Mouse (Mus musculus) ES-E14 (cell line): ENCODE results near the gene Morf4l1. TPM values are rescaled to one million over a fixed set of nuclear protein-coding genes. Genes with fewer than 3 reads are reported as not detected.

Experiments used
- DNase-seq: peaks from one replicate; pipeline ENCODE4 v3.0.0-alpha.2; 2013; ENCODE audit warnings: low read depth, low spot score
- H3K27ac ChIP-seq: 2 replicates; pipeline ENCODE4 v1.5.1; 2012; ENCODE audit warnings: low read depth, mild to moderate bottlenecking, low read length, moderate library complexity, mixed read lengths; ENCODE audit not compliant: poor library complexity, insufficient read depth, severe bottlenecking
- H3K36me3 ChIP-seq: 2 replicates; pipeline ENCODE4 v1.6.1; 2012; ENCODE audit warnings: mild to moderate bottlenecking, low read length, moderate library complexity, mixed read lengths; ENCODE audit not compliant: control insufficient read depth, poor library complexity, insufficient read depth, severe bottlenecking
- H3K4me1 ChIP-seq, 2 experiments: fragments of 150-350 bp in 1 of 2; sonication (generic) in 1 of 2; 2 replicates each; pipeline ENCODE4 v1.6.1; 2012; ENCODE audit warnings: low read length in 2 of 2, mild to moderate bottlenecking in 1 of 2, mixed read lengths in 1 of 2; ENCODE audit not compliant: control insufficient read depth in 2 of 2, insufficient read depth in 2 of 2, poor library complexity in 1 of 2
- H3K4me3 ChIP-seq, 2 experiments: fragments of 150-350 bp in 1 of 2; sonication (generic) in 1 of 2; 2 replicates each; pipeline ENCODE4 v1.5.1; 2012; ENCODE audit warnings: low read length in 2 of 2, low read depth in 1 of 2, mild to moderate bottlenecking in 1 of 2, mixed read lengths in 1 of 2; ENCODE audit not compliant: insufficient read depth in 1 of 2, poor library complexity in 1 of 2, severe bottlenecking in 1 of 2
- H3K9ac ChIP-seq: 2 replicates; pipeline ENCODE4 v1.6.1; 2012; ENCODE audit warnings: low read depth, mild to moderate bottlenecking, low read length, mixed read lengths; ENCODE audit not compliant: poor library complexity, insufficient read depth, severe bottlenecking
- H3K9me3 ChIP-seq: fragments of 150-350 bp; sonication (generic); 2 replicates; pipeline ENCODE4 v1.6.1; 2012; ENCODE audit warnings: low read depth, mild to moderate bottlenecking, low read length; ENCODE audit not compliant: control insufficient read depth, insufficient read depth
- CHD2 ChIP-seq: IDR thresholded peaks from 2 replicates; pipeline ENCODE4 v1.6.1; 2014; ENCODE audit warnings: mild to moderate bottlenecking, low read depth, low read length, inconsistent platforms
- HCFC1 ChIP-seq: IDR thresholded peaks from 2 replicates; pipeline ENCODE4 v1.6.1; 2012; ENCODE audit warnings: low read length, inconsistent platforms, borderline replicate concordance; ENCODE audit not compliant: insufficient read depth
- MAFK ChIP-seq: IDR thresholded peaks from 2 replicates; pipeline ENCODE4 v1.6.1; 2014; ENCODE audit warnings: mild to moderate bottlenecking, low read depth, low read length, inconsistent platforms; ENCODE audit not compliant: insufficient read depth
- ZC3H11A ChIP-seq: IDR thresholded peaks from 2 replicates; pipeline ENCODE4 v1.6.1; 2012; ENCODE audit warnings: low read depth, mild to moderate bottlenecking, inconsistent platforms, low read length, borderline replicate concordance
- ZNF384 ChIP-seq: IDR thresholded peaks from 2 replicates; pipeline ENCODE4 v1.6.1; 2012; ENCODE audit warnings: low read depth, low read length, inconsistent platforms
- in situ Hi-C, 2 experiments: fragments of 600-800 bp; cut with MboI; formaldehyde crosslinking; loops; one replicate each; pipeline ENCODE4 v1.15.1; 2025; ENCODE audit warnings: low sequenced_read_pairs in 2 of 2, inconsistent platforms in 1 of 2; ENCODE audit not compliant: unreplicated experiment in 2 of 2
- total RNA-seq: library from RNA; depleted of rRNA; stranded (reverse); fragments of 300-350 nt; gene quantifications from 2 replicates; pipeline ENCODE4 v1.2.3, GENCODE M21; 2012

The Morf4l1 gene
- total RNA-seq, 1 experiment: 201 TPM

GRCm38 (mm10) chr9:90146869-90147268, 32.3 kb upstream of the Morf4l1 start:
- Histone ChIP-seq H3K9me3 (no peaks in the 10 kb centered on the region), H3K36me3 (no peaks in the 10 kb centered on the region), H3K27ac (no peak overlapping the region), H3K4me1 (peaks cover 0 to 2% of the 10 kb centered on the region in 2 experiments; a peak in 1 of 4 replicates), H3K9ac (no peak overlapping the region), H3K4me3 (no peak overlapping the region)
- no peak for DNase-seq
- TF ChIP-seq ZNF384: no peak
- no peak for TF ChIP-seq ZC3H11A
- no peak for TF ChIP-seq MAFK
- no peak for TF ChIP-seq CHD2
- TF ChIP-seq HCFC1: no peak
- in situ Hi-C loops: no loop called here

- Histone ChIP-seq H3K9ac (no peak overlapping the region), H3K9me3 (no peaks in the 10 kb centered on the region), H3K36me3 (no peaks in the 10 kb centered on the region), H3K4me3 (no peak overlapping the region), H3K27ac (no peak overlapping the region), H3K4me1 (peaks cover 0 to 4% of the 10 kb centered on the region in 2 experiments; a peak in 1 of 4 replicates)
- no peak for TF ChIP-seq CHD2
- TF ChIP-seq HCFC1: no peak
- TF ChIP-seq MAFK: no peak
- no peak for TF ChIP-seq ZNF384
- no peak for TF ChIP-seq ZC3H11A
- in situ Hi-C loops: no loop called here
- no peak for DNase-seq
These were observed 31.2 kb upstream of the Morf4l1 start for GRCm38 (mm10) chr9:90145788-90146187.

- in situ Hi-C loops: no loop called here
- Histone ChIP-seq H3K9ac (no peak overlapping the region), H3K9me3 (no peaks in the 10 kb centered on the region), H3K4me1 (0 out of 4 replicates have a peak, but pooled peaks cover 0 to 6% of the 10 kb centered on the region in 2 experiments), H3K4me3 (no peak overlapping the region), H3K27ac (no peak overlapping the region), H3K36me3 (no peaks in the 10 kb centered on the region)
- no peak for TF ChIP-seq ZNF384
- TF ChIP-seq MAFK: no peak
- TF ChIP-seq ZC3H11A: no peak
- no peak for TF ChIP-seq CHD2
- no peak for TF ChIP-seq HCFC1
- no peak for DNase-seq
These were observed 22.0 kb upstream of the Morf4l1 start for GRCm38 (mm10) chr9:90136678-90136965.

- H3K9me3 ChIP-seq: no peaks in the 10 kb centered on the region
- no peaks in the 10 kb centered on the region for H3K36me3 ChIP-seq
- no peak overlapping the region for H3K27ac ChIP-seq
- no peak for DNase-seq
- peak overlapping the region; percentile 17; the same call in 1 of the 2 replicates for H3K9ac ChIP-seq
- H3K4me3 ChIP-seq: no peak overlapping the region
- 0 out of 4 replicates have a peak, but pooled peaks cover 0 to 6% of the 10 kb centered on the region in 2 experiments for H3K4me1 ChIP-seq
- TF ChIP-seq CHD2 (no peak), ZC3H11A (no peak), ZNF384 (no peak), MAFK (no peak), HCFC1 (no peak)
- in situ Hi-C loops: no loop called here
These were observed 21.5 kb upstream of the Morf4l1 start for GRCm38 (mm10) chr9:90135963-90136677.

GRCm38 (mm10) chr9:90135466-90135865, 20.9 kb upstream of the Morf4l1 start:
- no peaks in the 10 kb centered on the region for H3K9me3 ChIP-seq
- TF ChIP-seq ZNF384 (no peak), MAFK (no peak), HCFC1 (no peak), ZC3H11A (no peak), CHD2 (no peak)
- DNase-seq: no peak
- no peaks in the 10 kb centered on the region for H3K36me3 ChIP-seq
- in situ Hi-C loops: no loop called here
- H3K4me3 ChIP-seq: no peak overlapping the region
- no peak overlapping the region for H3K9ac ChIP-seq
- no peak overlapping the region for H3K27ac ChIP-seq
- H3K4me1 ChIP-seq: 0 out of 4 replicates have a peak, but pooled peaks cover 0 to 6% of the 10 kb centered on the region in 2 experiments
